15 mouse cellular contexts compared by ENCODE assay signal in the genomic region with DNA sequence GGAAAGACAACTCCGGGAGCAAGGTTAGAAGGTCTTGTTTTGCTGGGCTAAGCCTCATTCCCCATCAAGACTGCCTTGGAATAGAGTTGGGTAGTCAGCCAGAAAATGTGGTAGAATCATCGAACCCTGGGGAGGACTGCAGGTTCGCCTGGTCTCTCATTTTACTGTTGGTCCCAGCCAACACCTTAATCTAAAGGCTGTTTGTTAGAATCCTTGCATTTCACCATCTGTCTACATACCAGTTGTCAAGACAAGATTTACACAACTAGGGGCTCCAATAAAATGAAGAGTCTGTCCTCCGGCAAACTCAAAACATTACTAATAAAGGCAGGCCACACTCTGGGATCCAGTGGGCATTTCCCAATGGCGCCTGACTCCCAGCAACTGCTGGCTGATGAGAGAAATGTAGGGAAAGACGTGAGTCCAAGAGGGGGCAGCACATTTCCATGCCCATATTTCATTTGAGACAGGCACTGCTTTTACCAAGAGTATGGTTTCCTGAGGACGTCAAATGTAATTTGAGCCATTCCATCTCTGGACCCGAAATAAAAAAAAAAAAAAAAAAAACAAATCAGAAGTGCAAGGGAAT. TPM values are rescaled to one million over a fixed set of nuclear protein-coding genes. Genes with fewer than 3 reads are reported as not detected.
A peak's percentile ranks its signal among the peaks of the same experiment; 100 is the strongest.
DNase-seq lines count a peak whose midpoint lies in the region; ATAC-seq and TF ChIP-seq lines count a peak whose summit lies in the region.
"Had no signal": no experiment of that assay in that cellular context is flagged by ENCODE, and none has a peak within 500 bp of the region (broad histone marks: within the 10 kb centered on the region; RNA-seq: fewer than 3 reads in every experiment).

No protein-coding gene starts in this region.

- peak; percentile 29 for DNase-seq in lung, postnatal 0 days (ENCODE audit: low spot score)
- no peak for DNase-seq in lung, postnatal 25 days (ENCODE audit: low spot score)
- peak; percentile 91 for DNase-seq in NIH3T3 (ENCODE audit: low read depth)
- DNase-seq in limb, embryonic 10.5 days (ENCODE audit: low spot score) = no peak
- no peak for DNase-seq in adrenal gland, adult 18-20 months (ENCODE audit: low spot score in 2 of 2)
- DNase-seq in adrenal gland, postnatal 10 days = no peak
- DNase-seq: kidney, adult 8-10 months; left cerebral cortex, postnatal 4 days had no signal

- no peak overlapping the region for H3K27ac ChIP-seq in intestine, postnatal 0 days (ENCODE audit: low read depth, low read length)
- H3K27ac ChIP-seq in intestine, embryonic 15.5 days = no peak overlapping the region
- H3K27ac ChIP-seq in lung, postnatal 0 days (ENCODE audit: low read length) = no peak overlapping the region
- peak overlapping the region; percentile 12; the same call in 1 of the 2 replicates for H3K27ac ChIP-seq in limb, embryonic 10.5 days
- H3K27ac ChIP-seq: forebrain, embryonic 10.5 days; hindbrain, embryonic 13.5 days had no signal

- H3K9me3 ChIP-seq in intestine, postnatal 0 days (ENCODE audit: control insufficient read depth) = no peaks in the 10 kb centered on the region
- H3K9me3 ChIP-seq in intestine, embryonic 15.5 days = no peaks in the 10 kb centered on the region
- H3K9me3 ChIP-seq in lung, postnatal 0 days (ENCODE audit: low read length) = no peaks in the 10 kb centered on the region
- H3K9me3 ChIP-seq in limb, embryonic 10.5 days (replicated peaks) = no peaks in the 10 kb centered on the region
- H3K9me3 ChIP-seq: forebrain, embryonic 10.5 days; hindbrain, embryonic 13.5 days; lung, embryonic 15.5 days had no signal

- WGBS in intestine, postnatal 0 days = 49% methylated on average over 8 of the region's 8 CpGs
- 38% methylated on average over 8 of the region's 8 CpGs for WGBS in intestine, embryonic 15.5 days
- WGBS in lung, postnatal 0 days = 53% methylated on average over 8 of the region's 8 CpGs
- WGBS in limb, embryonic 10.5 days = 42% methylated on average over 8 of the region's 8 CpGs

- H3K4me1 ChIP-seq in intestine, postnatal 0 days (replicated peaks; ENCODE audit: control insufficient read depth, insufficient read depth, low read length) = peaks cover 5% of the 10 kb centered on the region; the same call in 1 of the 2 replicates
- H3K4me1 ChIP-seq in intestine, embryonic 15.5 days (replicated peaks) = peaks cover 16% of the 10 kb centered on the region
- H3K4me1 ChIP-seq in lung, postnatal 0 days (ENCODE audit: insufficient read depth, low read depth, low read length) = peaks cover 9% of the 10 kb centered on the region
- peaks cover 59% of the 10 kb centered on the region for H3K4me1 ChIP-seq in limb, embryonic 10.5 days

- H3K4me3 ChIP-seq in intestine, postnatal 0 days (ENCODE audit: low read depth, low read length) = no peak overlapping the region
- no peak overlapping the region for H3K4me3 ChIP-seq in intestine, embryonic 15.5 days (replicated peaks)
- H3K4me3 ChIP-seq in lung, postnatal 0 days (ENCODE audit: low read depth, low read length) = no peak overlapping the region
- H3K4me3 ChIP-seq in limb, embryonic 10.5 days = no peak overlapping the region
- H3K4me3 ChIP-seq: forebrain, embryonic 10.5 days; hindbrain, embryonic 13.5 days; lung, embryonic 15.5 days had no signal

- TF ChIP-seq CTCF in intestine, postnatal 0 days (IDR thresholded peaks at IDR 0.05; ENCODE audit: low read depth) = peak; percentile 38; the same call in 1 of the 2 replicates
- TF ChIP-seq CTCF in lung, postnatal 0 days (IDR thresholded peaks at IDR 0.05) = peak; percentile 36

- TF ChIP-seq EP300 in lung, postnatal 0 days (IDR thresholded peaks at IDR 0.05) = no peak

- no peaks in the 10 kb centered on the region for H3K36me3 ChIP-seq in intestine, postnatal 0 days (ENCODE audit: control insufficient read depth, insufficient read depth)
- H3K36me3 ChIP-seq in intestine, embryonic 15.5 days = no peaks in the 10 kb centered on the region
- no peaks in the 10 kb centered on the region for H3K36me3 ChIP-seq in lung, postnatal 0 days (ENCODE audit: insufficient read depth, low read length)
- H3K36me3 ChIP-seq in limb, embryonic 10.5 days = no peaks in the 10 kb centered on the region
- H3K36me3 ChIP-seq: forebrain, embryonic 10.5 days; hindbrain, embryonic 13.5 days; lung, embryonic 15.5 days had no signal

- H3K4me2 ChIP-seq in intestine, postnatal 0 days (replicated peaks; ENCODE audit: low read depth) = no peak overlapping the region
- H3K4me2 ChIP-seq in intestine, embryonic 15.5 days (replicated peaks) = no peak overlapping the region
- H3K4me2 ChIP-seq in lung, postnatal 0 days (replicated peaks; ENCODE audit: low read depth, low read length) = no peak overlapping the region
- H3K4me2 ChIP-seq: hindbrain, embryonic 13.5 days; lung, embryonic 15.5 days had no signal

- ATAC-seq in intestine, postnatal 0 days = no peak
- ATAC-seq in intestine, embryonic 15.5 days = no peak
- ATAC-seq in lung, postnatal 0 days = no peak

- H3K27me3 ChIP-seq in intestine, postnatal 0 days (replicated peaks; ENCODE audit: control insufficient read depth, insufficient read depth, low read length) = peaks cover 11% of the 10 kb centered on the region; the same call in 1 of the 2 replicates
- H3K27me3 ChIP-seq in intestine, embryonic 15.5 days (replicated peaks) = peaks cover 3% of the 10 kb centered on the region; the same call in 1 of the 2 replicates
- no peaks in the 10 kb centered on the region for H3K27me3 ChIP-seq in lung, postnatal 0 days (replicated peaks; ENCODE audit: insufficient read depth, low read length)
- H3K27me3 ChIP-seq in limb, embryonic 10.5 days (ENCODE audit: low read depth, poor library complexity, severe bottlenecking) = peaks cover 12% of the 10 kb centered on the region
- H3K27me3 ChIP-seq: lung, embryonic 15.5 days had no signal

- H3K9ac ChIP-seq in intestine, postnatal 0 days (ENCODE audit: low read depth, low read length) = no peak overlapping the region
- H3K9ac ChIP-seq in intestine, embryonic 15.5 days = no peak overlapping the region
- no peak overlapping the region for H3K9ac ChIP-seq in lung, postnatal 0 days (replicated peaks; ENCODE audit: low read depth)
- H3K9ac ChIP-seq: hindbrain, embryonic 13.5 days; lung, embryonic 15.5 days had no signal

RNA-seq across cellular contexts. Expression of gene Pgpep1l, which starts 1.3 kb away (rescaled TPM):
- not detected in 2 replicates for polyA plus RNA-seq in intestine, postnatal 0 days (2015; fragmentation: Nextera tagmentation; extraction: Ambion mirVana)
- polyA plus RNA-seq in intestine, embryonic 15.5 days (2015; fragmentation: Nextera tagmentation; extraction: Ambion mirVana) = not detected in 2 replicates
- not detected in 2 replicates for polyA plus RNA-seq in lung, postnatal 0 days (2015; fragmentation: Nextera tagmentation; extraction: Ambion mirVana)
- not detected in 2 replicates for polyA plus RNA-seq in limb, embryonic 10.5 days (2016; fragmentation: Nextera tagmentation; extraction: Ambion mirVana)
- total RNA-seq in adrenal gland, adult 18-20 months (2021) = under 1 TPM in 1 of 2 experiments, not detected in 1; 0.32 TPM
- 1 to 10 TPM in 1 of 2 experiments, under 1 TPM in 1; 0.48 to 1.2 TPM for total RNA-seq in adrenal gland, postnatal 10 days (2021)
- total RNA-seq: granulocyte monocyte progenitor cell, adult 5-6 weeks; left cerebral cortex, postnatal 4 days; megakaryocyte-erythroid progenitor cell, adult 5-6 weeks had no signal
- polyA plus RNA-seq: forebrain, embryonic 10.5 days; hindbrain, embryonic 13.5 days; lung, embryonic 15.5 days had no signal

RNA-seq across cellular contexts. Expression of gene Fam169b, which starts 10.9 kb away (rescaled TPM):
- 0.18 and 0.35 TPM in 2 replicates for polyA plus RNA-seq in intestine, postnatal 0 days (2015; fragmentation: Nextera tagmentation; extraction: Ambion mirVana)
- polyA plus RNA-seq in intestine, embryonic 15.5 days (2015; fragmentation: Nextera tagmentation; extraction: Ambion mirVana) = 0.21 and 0.25 TPM in 2 replicates
- polyA plus RNA-seq in lung, postnatal 0 days (2015; fragmentation: Nextera tagmentation; extraction: Ambion mirVana) = 0.37 and 0.69 TPM in 2 replicates
- 0.36 and 1.2 TPM in 2 replicates for polyA plus RNA-seq in limb, embryonic 10.5 days (2016; fragmentation: Nextera tagmentation; extraction: Ambion mirVana)
- under 1 TPM; 0.22 to 0.23 TPM for total RNA-seq in adrenal gland, adult 18-20 months (2021)
- total RNA-seq in adrenal gland, postnatal 10 days (2021) = 1 to 10 TPM; 1.9 to 2.0 TPM

Comparison
In these comparisons a context has a peak if more than half of its experiments do, and no peak if none do; other contexts are left out.
1. DNase-seq: peak in lung, postnatal 0 days (single experiment) and NIH3T3 (single experiment); none in lung, postnatal 25 days (single experiment), limb, embryonic 10.5 days (single experiment), adrenal gland, adult 18-20 months (0 of 2) and adrenal gland, postnatal 10 days (single experiment).